Mouse (Mus musculus) kidney, postnatal 0 days (tissue): Measurements from ENCODE around the gene Wwc1. TPM values are rescaled to one million over a fixed set of nuclear protein-coding genes. Genes with fewer than 3 reads are reported as not detected.
A peak's percentile ranks its signal among the peaks of the same experiment; 100 is the strongest.

ENCODE experiments used
- ATAC-seq: fragments of 200-750 bp; cut with Nextera tagmentation; replicated peaks from 2 replicates; pipeline ENCODE4 v1.8.0; 2017; ENCODE audit warnings: low read depth, moderate number of reproducible peaks, moderate TSS enrichment, moderate library complexity; ENCODE audit not compliant: low FRiP score
- DNase-seq: peaks from one replicate; pipeline ENCODE4 v3.0.0-alpha.2; 2016; ENCODE audit warnings: low spot score
- H3K27ac ChIP-seq: fragments of 300-500 bp; sonication (generic); 2 replicates; pipeline ENCODE4 v1.5.1; 2014; ENCODE audit warnings: mild to moderate bottlenecking
- H3K27me3 ChIP-seq: fragments of 300-500 bp; sonication (generic); 2 replicates; pipeline ENCODE4 v1.6.1; 2014; ENCODE audit warnings: low read length, mixed read lengths; ENCODE audit not compliant: insufficient read depth
- H3K36me3 ChIP-seq: fragments of 300-500 bp; sonication (generic); 2 replicates; pipeline ENCODE4 v1.6.1; 2014; ENCODE audit warnings: low read length, mixed read lengths; ENCODE audit not compliant: insufficient read depth
- H3K4me1 ChIP-seq: fragments of 300-500 bp; sonication (generic); replicated peaks from 2 replicates; pipeline ENCODE4 v1.6.1; 2014; ENCODE audit warnings: antibody characterized with exemption, low read length, mixed read lengths; ENCODE audit not compliant: insufficient read depth
- H3K4me2 ChIP-seq: fragments of 300-500 bp; sonication (generic); 2 replicates; pipeline ENCODE4 v1.6.1; 2014; ENCODE audit warnings: mild to moderate bottlenecking, low read length, moderate library complexity, mixed read lengths
- H3K4me3 ChIP-seq: fragments of 300-500 bp; sonication (generic); replicated peaks from 2 replicates; pipeline ENCODE4 v1.5.1; 2014; ENCODE audit warnings: low read depth, low read length
- H3K9ac ChIP-seq: fragments of 300-500 bp; sonication (generic); 2 replicates; pipeline ENCODE4 v1.6.1; 2014; ENCODE audit warnings: low read depth, low read length
- H3K9me3 ChIP-seq: fragments of 300-500 bp; sonication (generic); replicated peaks from 2 replicates; pipeline ENCODE4 v1.6.1; 2016; ENCODE audit warnings: low read length, inconsistent platforms, mixed read lengths
- CTCF ChIP-seq: IDR thresholded peaks from 2 replicates; pipeline ENCODE4 v1.5.1; 2016; ENCODE audit warnings: antibody characterized with exemption, low read depth, mild to moderate bottlenecking, moderate library complexity
- WGBS: fragments of 180-500 bp; shearing (Covaris S2); extraction: QIAGEN DNeasy Blood & Tissue Kit; methylation state at CpG from one replicate; pipeline ENCODE4 v1.1.7; 2014; 5-methylcytosine and 5-hydroxymethylcytosine counted together
- polyA plus RNA-seq: library from polyadenylated mRNA; unstranded; fragments of >200 nt; fragmentation: Nextera tagmentation; extraction: Ambion mirVana; gene quantifications from 2 replicates; pipeline ENCODE4 v1.2.1, GENCODE M21; 2015

The Wwc1 gene
- polyA plus RNA-seq, 1 experiment from 2014 or later, result 20.4 TPM

DNA sequence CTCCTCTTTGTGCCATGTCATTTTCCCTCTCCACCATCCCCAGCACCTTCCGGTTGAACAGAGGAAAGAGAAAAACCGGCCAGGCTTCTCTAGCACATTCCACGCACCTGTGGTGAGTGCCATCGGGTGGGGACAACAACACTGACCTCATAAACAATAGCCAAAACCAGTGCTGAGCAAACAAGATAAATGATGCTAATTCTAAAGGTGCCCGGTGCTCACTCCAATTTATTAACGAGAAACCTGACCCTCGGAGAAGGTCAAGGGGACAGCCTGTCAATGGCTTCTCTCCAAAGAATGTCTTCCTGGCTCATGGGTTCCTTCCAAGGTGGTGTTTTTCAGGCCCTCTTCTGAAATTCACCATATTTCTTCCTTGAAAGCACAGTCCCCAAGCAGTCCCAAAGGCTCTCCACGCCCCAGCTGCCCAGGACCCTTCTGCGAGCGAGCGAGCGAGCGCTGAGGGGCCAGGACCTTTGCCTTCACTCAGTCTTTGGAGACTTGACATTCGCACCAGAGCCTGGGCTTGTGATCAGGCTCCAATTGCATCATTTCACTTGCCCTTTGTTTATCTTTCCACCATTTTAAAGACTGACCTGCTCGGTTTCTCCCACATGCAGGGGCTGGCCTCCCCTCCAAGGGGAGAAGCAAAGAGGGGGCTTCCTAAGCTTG, 29.1 kb downstream of the Wwc1 start:
- no peak overlapping the region for H3K4me3 ChIP-seq
- DNase-seq, result no peak
- no peaks in the 10 kb centered on the region for H3K36me3 ChIP-seq
- ATAC-seq, result no peak
- no peak for TF ChIP-seq CTCF
- H3K27me3 ChIP-seq, result no peaks in the 10 kb centered on the region
- H3K27ac ChIP-seq, result peak overlapping the region; percentile 92
- peak overlapping the region; percentile 27; the same call in 1 of the 2 replicates for H3K9ac ChIP-seq
- peaks cover 20% of the 10 kb centered on the region for H3K4me1 ChIP-seq
- 44% methylated on average over 15 of the region's 15 CpGs for WGBS
- no peak overlapping the region for H3K4me2 ChIP-seq
- H3K9me3 ChIP-seq, result no peaks in the 10 kb centered on the region

DNA sequence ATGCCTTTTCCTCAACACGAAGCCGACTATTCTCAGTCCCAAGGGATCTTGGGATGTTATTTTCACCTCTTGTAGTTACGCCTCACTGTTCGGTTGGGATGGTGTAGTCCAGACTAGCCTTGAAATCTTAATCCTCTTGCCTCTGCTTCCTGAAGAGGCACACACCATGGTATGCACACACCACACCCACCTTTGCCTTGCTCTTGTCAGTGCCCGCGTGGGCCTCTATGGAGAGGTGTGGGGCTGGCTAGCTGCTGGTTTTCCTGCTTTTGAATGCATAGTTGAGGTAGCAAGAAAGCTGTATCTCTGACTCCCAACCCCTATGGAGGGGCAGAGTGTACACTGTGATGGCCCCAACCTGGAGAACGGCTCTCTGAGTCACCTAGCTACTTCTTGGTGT, 29.9 kb downstream of the Wwc1 start:
- Histone ChIP-seq H3K4me3 (no peak overlapping the region), H3K36me3 (no peaks in the 10 kb centered on the region), H3K9ac (no peak overlapping the region), H3K4me1 (peaks cover 20% of the 10 kb centered on the region), H3K27ac (peak overlapping the region; percentile 92), H3K27me3 (no peaks in the 10 kb centered on the region), H3K4me2 (no peak overlapping the region), H3K9me3 (no peaks in the 10 kb centered on the region)
- TF ChIP-seq CTCF, result no peak
- 59% methylated on average over 7 of the region's 7 CpGs for WGBS
- ATAC-seq, result no peak
- DNase-seq, result no peak

DNA sequence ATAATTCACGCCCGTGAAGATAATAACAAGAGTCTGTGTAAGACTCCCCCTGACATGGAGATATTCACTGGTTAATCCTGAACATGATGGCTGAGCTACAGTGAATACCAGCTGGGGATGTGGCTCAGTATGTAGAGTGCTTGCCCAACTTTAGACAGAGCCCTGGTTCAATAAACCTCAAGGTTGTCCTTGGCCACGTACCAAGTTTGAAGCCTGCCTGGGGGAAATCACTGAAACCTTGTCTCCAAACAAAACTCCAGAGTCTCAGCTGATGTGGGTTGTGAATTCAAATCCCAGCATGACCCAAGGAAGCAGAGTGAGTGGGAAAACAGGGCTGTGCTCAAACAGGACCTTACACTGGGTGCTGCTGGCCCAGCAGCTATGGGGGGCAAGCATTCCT, 30.3 kb downstream of the Wwc1 start:
- 91% methylated on average over 3 of the region's 3 CpGs for WGBS
- Histone ChIP-seq H3K4me1 (peaks cover 20% of the 10 kb centered on the region), H3K36me3 (no peaks in the 10 kb centered on the region), H3K4me3 (no peak overlapping the region), H3K27ac (peak overlapping the region; percentile 92; the same call in 1 of the 2 replicates), H3K27me3 (no peaks in the 10 kb centered on the region), H3K9ac (no peak overlapping the region), H3K9me3 (no peaks in the 10 kb centered on the region), H3K4me2 (no peak overlapping the region)
- DNase-seq (no peak), ATAC-seq (no peak)
- no peak for TF ChIP-seq CTCF

DNA sequence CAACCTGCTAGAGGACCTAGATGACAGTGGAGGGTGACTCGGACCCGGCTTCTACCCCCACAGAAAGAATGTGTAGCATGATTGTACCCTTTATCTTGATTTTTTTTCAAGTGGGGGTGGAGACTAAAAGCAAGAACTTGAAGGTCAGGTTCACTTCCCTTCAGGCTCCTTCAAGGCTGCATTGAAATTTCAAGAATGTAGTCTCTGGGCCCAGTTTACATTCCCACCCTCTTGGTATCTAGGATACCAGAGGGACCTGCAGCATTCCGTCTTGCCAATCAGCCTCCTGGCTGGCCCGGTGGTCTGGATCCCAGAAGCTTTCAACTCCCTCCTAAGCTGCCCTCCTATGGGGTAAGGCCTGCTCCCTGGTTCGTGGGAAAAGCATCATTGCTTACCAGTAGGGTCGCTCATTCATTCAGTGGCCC, 31.9 kb downstream of the Wwc1 start:
- H3K4me1 ChIP-seq, result peaks cover 20% of the 10 kb centered on the region
- peak overlapping the region; percentile 63 for H3K27ac ChIP-seq
- DNase-seq, result peak; percentile 73
- no peak for TF ChIP-seq CTCF
- H3K4me2 ChIP-seq, result no peak overlapping the region
- 30% methylated on average over 6 of the region's 6 CpGs for WGBS
- ATAC-seq, result peak; percentile 41; the same call in 1 of the 2 replicates
- H3K9me3 ChIP-seq, result no peaks in the 10 kb centered on the region
- no peak overlapping the region for H3K4me3 ChIP-seq
- H3K9ac ChIP-seq, result no peak overlapping the region
- no peaks in the 10 kb centered on the region for H3K36me3 ChIP-seq
- no peaks in the 10 kb centered on the region for H3K27me3 ChIP-seq

DNA sequence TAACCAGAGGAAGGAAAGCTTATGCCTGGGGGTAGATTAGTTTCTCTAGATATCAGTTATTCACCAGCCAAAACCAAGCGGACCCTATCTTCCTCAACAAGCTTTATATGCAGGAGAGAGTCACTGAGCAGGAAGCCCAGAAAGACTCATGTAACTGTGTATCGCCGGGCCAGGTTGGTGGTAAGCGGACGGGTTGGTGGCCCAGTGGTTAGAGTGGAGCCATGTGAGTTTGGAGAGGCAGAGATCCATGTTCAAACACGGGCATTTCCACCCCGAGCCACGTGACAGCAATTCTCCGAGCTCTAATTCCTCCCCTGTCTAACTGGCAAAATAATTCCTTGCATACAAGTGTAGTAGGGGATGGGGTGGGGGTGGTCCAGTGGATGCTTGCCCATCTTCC, 32.4 kb downstream of the Wwc1 start:
- DNase-seq (no peak), ATAC-seq (no peak)
- peak overlapping the region; percentile 63 for H3K27ac ChIP-seq
- H3K4me1 ChIP-seq, result peaks cover 20% of the 10 kb centered on the region
- no peaks in the 10 kb centered on the region for H3K9me3 ChIP-seq
- no peak overlapping the region for H3K4me2 ChIP-seq
- WGBS, result 69% methylated on average over 9 of the region's 9 CpGs
- H3K36me3 ChIP-seq, result no peaks in the 10 kb centered on the region
- TF ChIP-seq CTCF, result no peak
- no peak overlapping the region for H3K4me3 ChIP-seq
- no peaks in the 10 kb centered on the region for H3K27me3 ChIP-seq
- H3K9ac ChIP-seq, result no peak overlapping the region

GRCm38 (mm10) chr11:35945187-35945586, 35.1 kb downstream of the Wwc1 start:
- H3K27me3 ChIP-seq, result no peaks in the 10 kb centered on the region
- TF ChIP-seq CTCF, result no peak
- H3K4me3 ChIP-seq, result no peak overlapping the region
- no peak overlapping the region for H3K27ac ChIP-seq
- no peaks in the 10 kb centered on the region for H3K9me3 ChIP-seq
- ATAC-seq (no peak), DNase-seq (no peak)
- 34% methylated on average over 6 of the region's 6 CpGs for WGBS
- no peak overlapping the region for H3K9ac ChIP-seq
- no peaks in the 10 kb centered on the region for H3K36me3 ChIP-seq
- peaks cover 7% of the 10 kb centered on the region; the same call in 1 of the 2 replicates for H3K4me1 ChIP-seq
- H3K4me2 ChIP-seq, result no peak overlapping the region
